Mouse (Mus musculus) thymus, adult 2 months (tissue): ENCODE results near the gene Ccdc155. TPM values are rescaled to one million over a fixed set of nuclear protein-coding genes. Genes with fewer than 3 reads are reported as not detected.

Source experiments
- DNase-seq: peaks from one replicate; pipeline ENCODE4 v3.0.0; 2021
- H3K27ac ChIP-seq: fragments of 200-500 bp; 2 replicates; pipeline ENCODE4 v1.5.1; 2012; ENCODE audit warnings: low read length, control low read depth; ENCODE audit not compliant: control insufficient read depth, insufficient read depth
- H3K27me3 ChIP-seq: fragments of 200-500 bp; 2 replicates; pipeline ENCODE4 v1.6.1; 2012; ENCODE audit warnings: mild to moderate bottlenecking, low read length, moderate library complexity, mixed read lengths; ENCODE audit not compliant: control insufficient read depth, insufficient read depth
- H3K36me3 ChIP-seq: fragments of 200-500 bp; 2 replicates; pipeline ENCODE4 v1.6.1; 2012; ENCODE audit warnings: mild to moderate bottlenecking, low read length, moderate library complexity; ENCODE audit not compliant: control insufficient read depth, insufficient read depth
- H3K4me1 ChIP-seq: fragments of 200-500 bp; replicated peaks from 2 replicates; pipeline ENCODE4 v1.6.1; 2012; ENCODE audit warnings: low read length; ENCODE audit not compliant: control insufficient read depth, insufficient read depth
- H3K4me3 ChIP-seq: fragments of 200-500 bp; 2 replicates; pipeline ENCODE4 v1.5.1; 2012; ENCODE audit warnings: mild to moderate bottlenecking, low read length, control low read depth, moderate library complexity; ENCODE audit not compliant: control insufficient read depth, insufficient read depth
- CTCF ChIP-seq: fragments of 200-500 bp; IDR thresholded peaks from 2 replicates; pipeline ENCODE4 v1.5.1; 2012; ENCODE audit warnings: mild to moderate bottlenecking, control low read depth, low read length, moderate library complexity, borderline replicate concordance; ENCODE audit not compliant: control insufficient read depth, poor library complexity, insufficient read depth; ENCODE audit errors: extremely low read depth
- POLR2A ChIP-seq: fragments of 200-500 bp; IDR thresholded peaks from 2 replicates; pipeline ENCODE4 v1.6.1; 2012; ENCODE audit warnings: mild to moderate bottlenecking, low read length, control low read depth, moderate library complexity; ENCODE audit not compliant: control insufficient read depth, poor library complexity, insufficient read depth; ENCODE audit errors: extremely low read depth
- WGBS: fragments of 180-500 bp; shearing (Covaris S2); methylation state at CpG from one replicate; pipeline ENCODE4 v1.1.7; 2018; 5-methylcytosine and 5-hydroxymethylcytosine counted together
- polyA plus RNA-seq: library from polyadenylated mRNA; depleted of rRNA; stranded (reverse); fragments of >200 nt; gene quantifications from 2 replicates; pipeline ENCODE4 v1.2.3, GENCODE M21; 2012

Gene Ccdc155
- polyA plus RNA-seq, 1 experiment = 0.32 TPM

DNA sequence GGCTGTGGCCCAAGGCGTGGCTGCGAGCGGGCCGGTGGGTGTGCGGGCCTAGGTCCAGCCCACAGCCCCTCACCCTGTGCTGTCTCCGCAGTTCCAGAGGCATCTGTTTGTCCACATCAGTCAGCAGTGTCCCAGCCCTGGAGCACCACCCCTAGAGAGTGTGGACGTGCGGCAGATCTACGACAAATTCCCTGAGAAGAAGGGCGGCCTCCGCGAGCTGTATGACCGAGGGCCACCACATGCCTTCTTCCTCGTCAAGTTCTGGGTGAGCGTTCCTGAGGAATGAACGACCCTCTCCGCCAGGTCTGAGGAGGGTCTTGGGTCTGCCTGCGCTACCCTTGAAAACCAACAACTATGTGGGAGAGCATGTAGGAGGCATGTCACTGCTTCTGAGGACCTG, 23.9 kb upstream of the Ccdc155 start:
- TF ChIP-seq POLR2A (no peak), CTCF (no peak)
- no peak overlapping the region for H3K27ac ChIP-seq
- DNase-seq = no peak
- H3K4me1 ChIP-seq = 0 out of 2 replicates have a peak, but pooled peaks cover 7% of the 10 kb centered on the region
- no peak overlapping the region for H3K4me3 ChIP-seq
- no peaks in the 10 kb centered on the region for H3K27me3 ChIP-seq
- 96% methylated on average over 18 of the region's 18 CpGs for WGBS
- no peaks in the 10 kb centered on the region for H3K36me3 ChIP-seq

DNA sequence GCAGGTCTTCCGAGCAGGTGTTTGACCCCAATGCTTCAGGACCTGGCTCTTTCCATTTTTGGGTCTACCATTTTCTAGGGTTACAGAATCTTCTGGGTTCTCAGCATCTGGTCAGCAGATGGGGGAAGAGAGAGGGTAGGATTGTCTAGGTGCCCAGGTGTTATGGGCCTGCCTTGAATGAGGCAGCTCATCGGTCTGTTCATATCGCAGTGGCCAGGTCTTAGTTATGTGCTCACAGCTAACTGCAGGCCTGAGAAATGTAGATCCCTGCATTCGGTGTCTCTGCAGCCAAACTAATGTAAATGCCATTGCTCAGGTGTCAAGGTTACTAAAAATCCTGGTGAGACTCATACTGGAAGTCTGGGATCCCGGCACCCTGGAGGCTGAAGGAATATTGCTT, 21.7 kb upstream of the Ccdc155 start:
- Histone ChIP-seq H3K4me3 (no peak overlapping the region), H3K36me3 (no peaks in the 10 kb centered on the region), H3K4me1 (0 out of 2 replicates have a peak, but pooled peaks cover 7% of the 10 kb centered on the region), H3K27me3 (no peaks in the 10 kb centered on the region), H3K27ac (no peak overlapping the region)
- no peak for DNase-seq
- 97% methylated on average over 5 of the region's 5 CpGs for WGBS
- TF ChIP-seq POLR2A = no peak
- TF ChIP-seq CTCF = no peak

DNA sequence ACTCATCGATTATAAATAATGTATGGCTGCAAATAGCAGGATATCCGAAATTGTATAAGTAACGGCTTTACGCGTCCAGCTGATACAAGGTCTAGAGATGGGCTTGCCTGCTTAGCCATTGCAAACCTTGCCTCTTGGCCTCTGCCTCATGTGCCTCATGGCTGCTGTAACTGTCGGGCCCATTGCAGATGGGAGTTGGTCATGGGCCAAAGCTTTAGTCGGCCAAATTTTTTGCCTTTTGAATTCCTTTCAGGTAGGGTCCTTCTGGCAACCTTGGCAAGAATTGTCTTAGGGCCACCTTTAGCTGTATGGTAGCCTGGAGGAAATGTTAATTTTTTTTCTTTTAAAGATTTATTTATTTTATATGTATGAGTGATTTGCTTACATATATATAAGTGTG, 20.1 kb upstream of the Ccdc155 start:
- 98% methylated on average over 7 of the region's 7 CpGs for WGBS
- H3K36me3 ChIP-seq = no peaks in the 10 kb centered on the region
- DNase-seq = no peak
- no peak overlapping the region for H3K27ac ChIP-seq
- H3K4me1 ChIP-seq = 0 out of 2 replicates have a peak, but pooled peaks cover 7% of the 10 kb centered on the region
- H3K27me3 ChIP-seq = no peaks in the 10 kb centered on the region
- no peak overlapping the region for H3K4me3 ChIP-seq
- no peak for TF ChIP-seq POLR2A
- no peak for TF ChIP-seq CTCF

DNA sequence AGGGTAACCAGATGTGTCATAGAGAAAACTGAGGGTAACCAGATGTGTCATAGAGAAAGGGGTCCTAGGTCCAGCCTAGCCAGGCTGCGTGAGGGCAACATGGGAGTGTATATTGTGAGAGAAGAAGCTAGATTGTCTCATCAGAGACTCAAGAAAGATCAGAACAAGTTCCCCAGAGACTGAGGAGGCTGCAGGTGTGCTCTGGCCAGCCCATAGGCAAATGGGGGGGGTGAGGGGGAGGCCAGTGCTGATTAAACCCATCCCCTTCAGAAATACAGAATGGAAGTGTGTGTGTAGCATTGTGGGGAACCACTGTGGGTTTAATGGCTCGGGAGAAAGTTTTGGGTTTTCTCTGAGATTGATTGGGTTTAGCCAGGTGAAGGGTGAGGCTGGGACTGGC, 17.0 kb upstream of the Ccdc155 start:
- 37% methylated on average over 2 of the region's 2 CpGs for WGBS
- no peak for DNase-seq
- TF ChIP-seq POLR2A (no peak), CTCF (no peak)
- Histone ChIP-seq H3K36me3 (no peaks in the 10 kb centered on the region), H3K4me1 (no peaks in the 10 kb centered on the region), H3K27me3 (no peaks in the 10 kb centered on the region; the same call in 1 of the 2 replicates), H3K4me3 (no peak overlapping the region), H3K27ac (no peak overlapping the region)

DNA sequence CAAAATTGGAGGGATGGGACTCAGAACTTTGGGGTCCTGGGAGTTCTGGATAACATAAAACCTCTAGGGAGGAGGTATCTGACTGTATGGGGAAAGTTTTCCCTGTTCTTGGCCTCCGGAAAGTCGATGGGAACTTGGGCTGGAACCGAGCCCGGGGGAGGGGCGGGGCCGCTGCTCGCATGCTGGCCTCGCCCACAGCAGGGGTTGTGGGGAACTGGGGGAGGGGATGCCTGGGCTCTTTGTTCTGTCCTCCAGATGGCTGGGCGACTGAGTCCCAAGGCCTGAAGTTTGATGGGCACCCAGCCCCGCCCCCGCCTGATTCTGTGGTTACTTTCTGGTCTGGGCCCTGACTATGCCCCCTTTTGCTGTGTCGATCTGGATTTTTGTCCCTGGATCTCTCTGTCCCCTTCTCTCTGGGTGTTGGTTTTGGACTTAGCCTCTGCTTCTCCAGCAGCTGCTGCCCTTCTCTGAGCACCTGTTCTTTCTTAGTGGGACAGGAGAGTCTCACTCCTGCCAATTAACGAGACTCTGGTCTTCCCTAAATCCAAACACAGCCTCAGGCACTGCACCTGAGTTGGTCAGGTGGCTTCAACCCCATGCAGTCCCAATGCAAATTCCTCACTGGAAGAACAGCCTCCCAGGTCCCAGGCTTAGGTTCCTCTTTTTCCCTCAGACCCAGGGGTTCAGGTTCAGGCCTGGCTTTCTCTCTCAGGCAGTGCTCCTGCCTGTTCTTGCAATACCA, 11.9 kb upstream of the Ccdc155 start:
- DNase-seq = no peak
- Histone ChIP-seq H3K27ac (no peak overlapping the region), H3K27me3 (peaks cover 8% of the 10 kb centered on the region; the same call in 1 of the 2 replicates), H3K36me3 (no peaks in the 10 kb centered on the region), H3K4me3 (no peak overlapping the region), H3K4me1 (peaks cover 2% of the 10 kb centered on the region)
- TF ChIP-seq POLR2A (no peak), CTCF (no peak)
- WGBS = 6% methylated on average over 13 of the region's 13 CpGs

DNA sequence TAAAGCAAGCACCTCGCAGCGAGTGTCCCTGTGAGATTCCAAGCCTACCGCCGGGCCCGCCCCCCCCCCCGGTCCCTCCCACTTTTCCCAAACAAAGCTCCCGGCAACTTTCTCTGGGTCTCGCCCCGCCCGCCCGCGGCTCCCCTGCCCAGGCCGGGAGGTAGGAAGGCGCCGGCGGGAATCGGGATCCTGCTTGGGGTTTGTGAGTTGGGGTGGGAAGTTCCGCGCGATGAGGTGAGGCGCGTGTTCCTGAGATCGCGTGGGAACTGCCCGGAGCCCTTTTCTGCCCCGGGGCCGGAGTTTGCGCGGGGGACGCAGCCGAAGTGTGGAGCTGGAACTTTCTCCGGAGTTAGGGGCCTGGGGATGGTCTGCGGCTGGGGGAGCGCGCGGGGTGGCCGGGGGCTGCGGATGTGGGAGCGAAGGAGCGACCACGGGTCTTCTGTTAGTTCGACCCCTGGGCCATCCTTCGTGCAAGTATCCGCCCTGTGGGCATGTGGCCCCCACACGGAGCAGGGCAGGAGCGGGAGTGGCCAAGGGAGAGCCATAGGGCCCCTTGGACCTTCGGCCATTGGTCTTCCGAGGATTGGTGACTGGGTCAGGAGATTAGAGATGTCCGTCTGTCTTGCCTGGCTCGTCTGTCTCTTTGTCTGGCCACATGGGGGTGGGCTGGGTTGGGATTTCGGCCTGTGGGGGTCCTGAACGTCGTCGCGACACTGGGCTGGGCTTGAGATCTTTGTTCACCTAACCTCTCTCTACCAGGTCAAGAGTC, 11.2 kb upstream of the Ccdc155 start, which contains the start of gene Tead2:
Tead2 (plus strand) TSS at position 81 of the 769 bp plus-strand sequence.
- WGBS = 6% methylated on average over 55 of the region's 55 CpGs
- Histone ChIP-seq H3K27me3 (peaks cover 8% of the 10 kb centered on the region; the same call in 1 of the 2 replicates), H3K4me1 (peaks cover 10% of the 10 kb centered on the region), H3K27ac (no peak within 1 kb of the TSS), H3K36me3 (no peaks in the 10 kb centered on the region), H3K4me3 (no peak within 1 kb of the TSS)
- no peak for TF ChIP-seq POLR2A
- TF ChIP-seq CTCF = no peak
- no peak for DNase-seq
